Comparison of ENCODE assay signal across 8 mouse cellular contexts in the genomic region with DNA sequence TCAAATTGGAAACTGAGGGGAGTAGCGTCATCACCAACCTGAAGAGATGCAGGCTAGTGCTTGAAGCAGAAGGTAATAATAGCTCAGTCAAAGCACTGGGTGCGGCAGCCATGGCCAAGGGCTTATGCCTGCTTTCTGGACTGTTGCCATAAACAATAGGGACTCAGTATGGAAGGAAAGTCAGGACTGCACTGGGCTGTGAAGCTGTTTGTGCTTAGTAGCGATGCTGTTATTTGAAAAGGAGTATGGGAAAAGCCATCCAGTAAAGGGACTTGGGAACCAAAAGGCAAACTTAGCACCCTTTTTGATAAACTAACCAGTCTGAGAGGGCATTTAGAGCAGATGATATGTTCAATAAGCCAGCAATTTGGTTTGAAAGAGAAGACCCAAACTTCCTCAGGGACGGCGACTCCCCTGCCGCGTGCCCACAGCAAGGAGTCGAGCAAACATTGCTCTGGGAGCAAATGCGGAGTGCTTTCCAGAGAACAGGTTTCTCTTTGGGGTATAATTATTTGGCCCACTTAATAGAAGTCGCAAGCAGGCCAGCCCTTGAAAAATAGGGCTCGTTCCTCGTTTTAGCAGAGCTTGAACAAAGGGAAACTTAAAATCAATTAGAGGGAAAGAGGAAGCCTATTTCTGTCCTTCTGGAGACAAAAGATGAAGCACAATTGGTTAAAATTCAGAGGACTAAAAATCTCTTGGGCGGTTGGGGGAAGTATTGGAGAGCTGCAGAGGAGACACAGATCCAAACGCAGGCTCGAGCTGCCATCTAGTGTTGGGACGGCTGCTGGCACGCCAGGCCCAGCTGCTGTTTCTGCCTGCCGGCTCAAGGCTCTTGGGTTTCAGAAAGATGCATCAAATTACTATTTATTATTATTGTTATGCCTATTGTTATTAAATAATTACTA.
DNase-seq lines count a peak whose midpoint lies in the region; ATAC-seq and TF ChIP-seq lines count a peak whose summit lies in the region.

No protein-coding gene starts in this region.

- no peaks in the 10 kb centered on the region for H3K9me3 ChIP-seq in midbrain, embryonic 10.5 days (replicated peaks)

- no peak for ATAC-seq in CD4-positive, CD25-positive, alpha-beta regulatory T cell, adult 4 months

- H3K4me3 ChIP-seq in cortical plate, adult 2 months (ENCODE audit: insufficient read depth, low read length), result no peak overlapping the region
- no peak overlapping the region for H3K4me3 ChIP-seq in midbrain, embryonic 10.5 days
- H3K4me3 ChIP-seq in small intestine, adult 2 months (ENCODE audit: low read depth, low read length), result no peak overlapping the region

- no peak for TF ChIP-seq POLR2A in cortical plate, adult 2 months (IDR thresholded peaks at IDR 0.05; ENCODE audit: extremely low read depth, insufficient read depth, low read length)
- TF ChIP-seq POLR2A in small intestine, adult 2 months (IDR thresholded peaks at IDR 0.05; ENCODE audit: low read depth, low read length), result no peak

- peak; percentile 81 for TF ChIP-seq CTCF in cortical plate, adult 2 months (IDR thresholded peaks at IDR 0.05; ENCODE audit: extremely low read depth, insufficient read depth, low read length)
- peak; percentile 55 for TF ChIP-seq CTCF in small intestine, adult 2 months (IDR thresholded peaks at IDR 0.05; ENCODE audit: extremely low read depth, insufficient read length, insufficient replicate concordance, low read depth, low read length)

- no peaks in the 10 kb centered on the region for H3K27me3 ChIP-seq in midbrain, embryonic 10.5 days (ENCODE audit: low read depth, poor library complexity, severe bottlenecking)
- H3K27me3 ChIP-seq in small intestine, adult 2 months (ENCODE audit: control insufficient read depth, insufficient read depth, low read length), result no peaks in the 10 kb centered on the region

- H3K36me3 ChIP-seq in midbrain, embryonic 10.5 days, result no peaks in the 10 kb centered on the region
- no peaks in the 10 kb centered on the region for H3K36me3 ChIP-seq in small intestine, adult 2 months (ENCODE audit: control insufficient read depth, insufficient read depth, low read length)

- H3K4me1 ChIP-seq in cortical plate, adult 2 months (ENCODE audit: control insufficient read depth, insufficient read depth, low read length), result 0 out of 2 replicates have a peak, but pooled peaks cover 4% of the 10 kb centered on the region
- H3K4me1 ChIP-seq in midbrain, embryonic 10.5 days, result peaks cover 35% of the 10 kb centered on the region
- no peaks in the 10 kb centered on the region for H3K4me1 ChIP-seq in small intestine, adult 2 months (ENCODE audit: control insufficient read depth, insufficient read depth, insufficient read length, low read length)

- no peak overlapping the region for H3K27ac ChIP-seq in cortical plate, adult 2 months (ENCODE audit: insufficient read depth, low read length)
- H3K27ac ChIP-seq in midbrain, embryonic 10.5 days (replicated peaks), result peak overlapping the region; percentile 85
- H3K27ac ChIP-seq in small intestine, adult 2 months (ENCODE audit: insufficient read depth, low read depth, low read length), result no peak overlapping the region

- WGBS in midbrain, embryonic 10.5 days, result 17% methylated on average over 18 of the region's 18 CpGs
- WGBS in small intestine, adult 2 months, result 23% methylated on average over 18 of the region's 18 CpGs

- peak; percentile 55 for DNase-seq in CD4-positive, CD25-positive, alpha-beta regulatory T cell, adult 2 months (ENCODE audit: low read depth, low spot score)
- peak; percentile 5 to 38 for DNase-seq in gastrocnemius, adult 8-10 months (ENCODE audit: low spot score in 2 of 2)
- DNase-seq in induced T-regulatory cell, adult 2 months (ENCODE audit: low read depth), result peak; percentile 29
- DNase-seq in left cerebral cortex, adult 9 months (ENCODE audit: low spot score in 2 of 2), result peak; percentile 45 to 86
- DNase-seq in midbrain, embryonic 10.5 days (ENCODE audit: low spot score), result peak; percentile 82

Comparison
In these comparisons a context has a peak if more than half of its experiments do, and no peak if none do; other contexts are left out.
1. DNase-seq: peak in every context shown above with its lines; median percentile 82 in midbrain, embryonic 10.5 days; 66 in left cerebral cortex, adult 9 months; 55 in CD4-positive, CD25-positive, alpha-beta regulatory T cell, adult 2 months; 29 in induced T-regulatory cell, adult 2 months; 22 in gastrocnemius, adult 8-10 months.